Mouse (Mus musculus) liver, embryonic 13.5 days (tissue): ENCODE results near the gene Dnajb3. TPM values are rescaled to one million over a fixed set of nuclear protein-coding genes. Genes with fewer than 3 reads are reported as not detected.
"Not testable (repeated sequence)": the region's sequence is repeated elsewhere in the genome, so short reads cannot be mapped to it uniquely, and the experiment has no call there.

Experiments
- ATAC-seq: fragments of 200-750 bp; cut with Nextera tagmentation; 2 replicates; pipeline ENCODE4 v1.8.0; 2017; ENCODE audit warnings: low read depth, mild to moderate bottlenecking, moderate number of reproducible peaks, moderate library complexity
- DNase-seq: peaks from one replicate; pipeline ENCODE4 v3.0.0; 2022
- H3K27ac ChIP-seq: fragments of 300-500 bp; sonication (generic); 2 replicates; pipeline ENCODE4 v1.5.1; 2015; ENCODE audit warnings: moderate library complexity, mild to moderate bottlenecking, inconsistent platforms
- H3K27me3 ChIP-seq: fragments of 300-500 bp; sonication (generic); 2 replicates; pipeline ENCODE4 v1.6.1; 2015; ENCODE audit warnings: mild to moderate bottlenecking, inconsistent platforms
- H3K36me3 ChIP-seq: fragments of 300-500 bp; sonication (generic); 2 replicates; pipeline ENCODE4 v1.6.1; 2015; ENCODE audit warnings: mild to moderate bottlenecking, inconsistent platforms
- H3K4me1 ChIP-seq: fragments of 300-500 bp; sonication (generic); replicated peaks from 2 replicates; pipeline ENCODE4 v1.6.1; 2015; ENCODE audit warnings: inconsistent platforms
- H3K4me2 ChIP-seq: fragments of 300-500 bp; sonication (generic); 2 replicates; pipeline ENCODE4 v1.6.1; 2015; ENCODE audit warnings: inconsistent platforms, mild to moderate bottlenecking, moderate library complexity
- H3K4me3 ChIP-seq: fragments of 300-500 bp; sonication (generic); replicated peaks from 2 replicates; pipeline ENCODE4 v1.5.1; 2015; ENCODE audit warnings: mild to moderate bottlenecking, inconsistent platforms
- H3K9ac ChIP-seq: fragments of 300-500 bp; sonication (generic); 2 replicates; pipeline ENCODE4 v1.6.1; 2015; ENCODE audit warnings: mild to moderate bottlenecking, inconsistent platforms
- H3K9me3 ChIP-seq: fragments of 300-500 bp; sonication (generic); replicated peaks from 2 replicates; pipeline ENCODE4 v1.6.1; 2016; ENCODE audit warnings: inconsistent platforms
- WGBS: fragments of 180-500 bp; shearing (Covaris S2); methylation state at CpG from one replicate; pipeline ENCODE4 v1.1.7; 2015; ENCODE audit not compliant: insufficient replicate concordance; 5-methylcytosine and 5-hydroxymethylcytosine counted together
- polyA plus RNA-seq: library from polyadenylated mRNA; unstranded; fragments of >200 nt; fragmentation: Nextera tagmentation; extraction: Ambion mirVana; gene quantifications from 2 replicates; pipeline ENCODE4 v1.2.1, GENCODE M21; 2015

The Dnajb3 gene
- polyA plus RNA-seq, 1 experiment from 2014 or later: 11.4 TPM

- Histone ChIP-seq H3K4me1 (no peaks in the 10 kb centered on the region), H3K4me3 (no peak overlapping the region), H3K9me3 (peaks cover 16% of the 10 kb centered on the region), H3K27ac (no peak overlapping the region), H3K27me3 (no peaks in the 10 kb centered on the region), H3K9ac (no peak overlapping the region), H3K36me3 (no peaks in the 10 kb centered on the region), H3K4me2 (no peak overlapping the region)
- WGBS: 72% methylated on average over 1 of the region's 1 CpGs
- ATAC-seq (no peak), DNase-seq (no peak)
Observed at GRCm38 (mm10) chr1:88179657-88180056, 25.9 kb downstream of the Dnajb3 start.

- DNase-seq, H3K4me3 ChIP-seq, H3K27ac ChIP-seq, ATAC-seq, H3K9ac ChIP-seq, H3K4me1 ChIP-seq, H3K27me3 ChIP-seq, H3K36me3 ChIP-seq, H3K4me2 ChIP-seq: not testable (repeated sequence)
- peaks cover 10% of the 10 kb centered on the region for H3K9me3 ChIP-seq
- WGBS: 58% methylated on average over 6 of the region's 7 CpGs
Observed at GRCm38 (mm10) chr1:88172190-88172589, 33.4 kb downstream of the Dnajb3 start.

- WGBS: 63% methylated on average over 5 of the region's 5 CpGs
- ATAC-seq (no peak), DNase-seq (no peak)
- no peaks in the 10 kb centered on the region for H3K4me1 ChIP-seq
- H3K4me3 ChIP-seq: no peak within 1 kb of the TSS
- no peaks in the 10 kb centered on the region for H3K9me3 ChIP-seq
- H3K27ac ChIP-seq: no peak within 1 kb of the TSS
- no peaks in the 10 kb centered on the region for H3K36me3 ChIP-seq
- H3K27me3 ChIP-seq: no peaks in the 10 kb centered on the region
- H3K9ac ChIP-seq: no peak within 1 kb of the TSS
- H3K4me2 ChIP-seq: no peak within 1 kb of the TSS
Observed at GRCm38 (mm10) chr1:88165711-88166110, 39.9 kb downstream of the Dnajb3 start, which contains the start of gene Ugt1a5. TSS of gene Ugt1a5 (plus strand) at chr1:88166012.

DNA sequence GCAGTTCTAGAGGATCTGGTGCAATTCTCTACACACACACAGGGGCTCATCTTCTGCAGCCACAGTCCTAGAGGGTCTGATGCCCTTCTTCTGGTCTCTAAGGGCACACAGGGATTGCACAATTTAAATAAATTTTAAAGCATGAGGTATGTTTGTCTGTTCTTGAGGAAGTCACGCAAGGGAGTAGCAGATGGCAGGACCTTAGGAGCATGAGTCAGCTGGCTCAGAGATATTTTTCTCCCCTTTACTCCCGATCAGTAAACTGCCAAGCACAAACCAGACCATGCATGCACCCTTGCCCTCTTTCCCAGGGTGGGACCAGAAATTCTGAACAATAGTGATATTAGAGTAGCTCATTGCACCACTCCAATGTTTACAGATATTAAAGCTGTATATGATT is 47.2 kb downstream of the Dnajb3 start:
- Histone ChIP-seq H3K4me3 (no peak overlapping the region), H3K36me3 (no peaks in the 10 kb centered on the region), H3K9me3 (no peaks in the 10 kb centered on the region), H3K9ac (no peak overlapping the region), H3K4me1 (no peaks in the 10 kb centered on the region), H3K27ac (no peak overlapping the region), H3K4me2 (no peak overlapping the region), H3K27me3 (no peaks in the 10 kb centered on the region)
- ATAC-seq (no peak), DNase-seq (no peak)
- 37% methylated on average over 2 of the region's 2 CpGs for WGBS

Other genes with a start within 250 kb of the Dnajb3 start
- 7.5 and 9.2 TPM in 2 replicates for gene Usp40, start 197.2 kb downstream of the Dnajb3 start, polyA plus RNA-seq
- not detected in 2 replicates for gene Ugt1a10, start 150.4 kb downstream of the Dnajb3 start, polyA plus RNA-seq
- gene Ugt1a9, start 135.0 kb downstream of the Dnajb3 start, polyA plus RNA-seq: 0.16 and 0.21 TPM in 2 replicates
- not detected in 2 replicates for gene Ugt1a8, start 118.0 kb downstream of the Dnajb3 start, polyA plus RNA-seq
- 1.7 and 1.9 TPM in 2 replicates for gene Ugt1a7c, start 110.7 kb downstream of the Dnajb3 start, polyA plus RNA-seq
- 2.1 TPM in 2 replicates for gene Ugt1a6b, start 102.5 kb downstream of the Dnajb3 start, polyA plus RNA-seq
- gene Ugt1a6a, start 71.0 kb downstream of the Dnajb3 start, polyA plus RNA-seq: 3.4 and 4.3 TPM in 2 replicates
- gene Ugt1a5, start 39.8 kb downstream of the Dnajb3 start, polyA plus RNA-seq: not detected in 2 replicates
- gene Ugt1a2, start 5.2 kb downstream of the Dnajb3 start, polyA plus RNA-seq: not detected in 2 replicates
- gene Ugt1a1, start 6.2 kb upstream of the Dnajb3 start, polyA plus RNA-seq: 0.08 TPM in 1 of 2 replicates, not detected in the other
- 0.41 TPM in 2 replicates for gene Mroh2a, start 21.2 kb upstream of the Dnajb3 start, polyA plus RNA-seq
- 61.0 and 69.7 TPM in 2 replicates for gene Hjurp, start 71.9 kb upstream of the Dnajb3 start, polyA plus RNA-seq
- not detected in 2 replicates for gene Trpm8, start 71.9 kb upstream of the Dnajb3 start, polyA plus RNA-seq
- 176 and 187 TPM in 2 replicates for gene Spp2, start 201.2 kb upstream of the Dnajb3 start, polyA plus RNA-seq